Mouse (Mus musculus) gastrocnemius, postnatal 25 days (tissue): ENCODE results near the gene Tspan11. TPM values are rescaled to one million over a fixed set of nuclear protein-coding genes. Genes with fewer than 3 reads are reported as not detected.

Source experiments
- DNase-seq: peaks from one replicate; pipeline ENCODE4 v3.0.0; 2022
- total RNA-seq, 2 experiments: library from RNA; stranded (reverse); gene quantifications; 1 replicate in 1 of 2; 2 replicates in 1 of 2; pipeline ENCODE4 v1.2.3; 2021

The Tspan11 gene
- total RNA-seq, 2 experiments from 2014 or later: 2.3 to 3.3 TPM

DNA sequence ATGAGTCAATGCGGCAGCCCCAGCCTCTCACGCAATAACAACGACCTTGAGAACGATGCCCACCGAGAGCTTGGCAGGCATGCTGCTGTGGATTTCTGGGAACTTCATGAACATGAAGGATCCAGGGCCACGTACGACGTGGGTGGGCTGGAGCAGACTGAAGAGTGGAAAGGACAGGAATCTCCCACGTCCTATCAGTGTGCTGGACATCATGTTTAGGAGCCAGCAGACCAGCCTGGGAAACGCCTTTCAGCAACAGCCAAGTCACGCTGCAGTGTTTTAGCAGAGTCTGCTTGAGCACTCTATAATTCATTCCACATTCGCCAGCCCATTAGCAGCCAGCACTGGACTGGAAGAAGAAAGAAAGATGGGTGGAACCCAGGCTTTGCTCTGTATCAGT lies 10.4 kb upstream of the Tspan11 start:
- peak; percentile 49 for DNase-seq

DNA sequence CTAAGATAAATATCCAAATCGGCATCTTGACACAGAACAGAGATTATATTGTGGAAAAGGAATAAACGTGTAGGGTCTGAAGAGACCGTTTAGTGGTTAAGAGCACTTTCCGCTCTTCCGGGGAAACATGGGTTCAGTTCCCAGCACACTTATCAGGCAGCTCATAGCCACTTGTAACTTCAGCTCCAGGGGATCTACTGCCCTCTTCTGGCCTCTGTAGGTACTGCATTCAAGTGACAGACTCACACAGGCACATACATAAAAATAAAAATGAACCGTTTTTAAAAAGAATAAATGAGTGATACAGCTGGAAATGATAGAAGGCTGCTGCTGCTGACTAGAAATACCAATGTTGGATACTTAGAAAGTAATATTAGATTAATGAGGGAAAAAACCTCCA lies 7.9 kb upstream of the Tspan11 start:
- DNase-seq: no peak

DNA sequence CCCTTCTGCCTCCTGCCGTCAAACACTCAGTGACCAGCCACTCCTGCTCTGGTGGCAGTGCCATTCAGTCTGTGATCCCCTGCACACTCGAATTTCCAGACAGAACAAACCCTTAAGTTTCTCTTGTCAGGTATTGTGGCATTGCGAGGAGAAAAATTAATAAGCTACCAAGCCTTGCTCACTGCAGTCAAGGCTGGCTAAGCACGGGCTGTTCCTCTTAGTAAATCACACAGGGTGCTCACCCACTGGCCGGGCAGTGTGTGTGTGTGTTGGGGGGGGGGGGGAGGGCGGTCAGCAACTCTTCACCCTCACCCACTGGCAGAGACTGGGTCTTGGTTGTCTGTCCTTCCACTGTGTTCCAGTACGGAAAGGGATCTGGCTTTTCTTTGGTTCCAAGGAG lies 473 bp upstream of the Tspan11 start:
- DNase-seq: no peak

DNA sequence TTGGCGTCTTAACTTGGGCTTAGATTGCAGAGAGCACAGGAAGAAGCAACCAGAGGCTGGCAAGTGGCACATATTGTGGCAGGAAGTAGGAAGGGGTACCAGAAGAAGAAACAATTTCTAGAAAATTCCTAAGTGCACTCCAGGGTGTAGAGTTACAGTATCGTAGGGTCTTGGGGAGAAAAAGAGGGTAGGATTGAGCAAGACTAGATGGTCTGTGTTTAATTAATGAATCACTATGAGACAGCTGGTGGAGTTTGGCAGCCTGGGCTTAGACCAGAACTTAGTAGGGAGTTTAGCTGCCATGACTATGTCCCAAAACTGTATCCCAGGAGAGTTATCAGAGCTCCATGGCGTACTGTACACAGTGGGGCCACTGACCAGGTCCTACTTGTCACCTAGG lies 1.2 kb downstream of the Tspan11 start:
- DNase-seq: no peak

DNA sequence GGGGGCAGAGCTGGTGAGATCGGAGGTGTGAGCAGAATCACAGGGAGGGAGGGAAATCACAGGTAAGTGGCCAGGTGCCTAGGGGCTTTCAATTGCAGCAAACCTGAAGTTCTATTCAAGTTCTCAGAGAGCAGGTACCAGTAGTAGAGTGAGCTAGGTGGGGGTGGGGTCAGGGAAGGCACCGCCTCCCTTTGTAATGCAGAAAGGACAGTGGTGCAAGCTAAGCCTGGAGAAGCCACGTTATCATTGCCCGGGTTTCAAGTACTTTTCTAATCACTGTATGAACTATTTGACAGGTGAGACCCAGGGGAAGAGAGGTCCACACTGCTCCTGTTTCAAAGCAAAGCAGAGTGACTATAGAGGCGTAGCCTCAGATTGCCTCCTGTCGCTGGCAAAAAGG lies 6.2 kb downstream of the Tspan11 start:
- no peak for DNase-seq

DNA sequence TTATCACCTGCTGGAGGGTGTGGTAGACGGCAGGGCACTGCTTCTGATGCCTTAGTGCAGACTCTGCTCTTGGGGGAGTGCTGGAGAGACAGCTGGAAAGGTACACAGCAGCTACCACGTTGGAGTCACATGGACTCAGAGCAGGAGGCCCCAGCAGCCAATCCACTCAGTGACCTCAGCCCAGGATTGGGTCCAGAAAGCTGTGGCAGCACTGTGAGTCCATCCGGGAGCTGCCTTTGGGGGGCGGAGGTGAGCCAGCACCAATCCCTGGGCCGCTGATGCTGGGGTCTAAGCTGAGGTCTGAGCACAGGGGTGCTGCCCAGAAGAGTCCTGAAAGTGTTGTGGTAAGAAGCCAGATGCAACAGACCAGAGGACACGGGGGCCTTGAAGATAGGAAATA lies 7.6 kb downstream of the Tspan11 start:
- peak; percentile 36 for DNase-seq

DNA sequence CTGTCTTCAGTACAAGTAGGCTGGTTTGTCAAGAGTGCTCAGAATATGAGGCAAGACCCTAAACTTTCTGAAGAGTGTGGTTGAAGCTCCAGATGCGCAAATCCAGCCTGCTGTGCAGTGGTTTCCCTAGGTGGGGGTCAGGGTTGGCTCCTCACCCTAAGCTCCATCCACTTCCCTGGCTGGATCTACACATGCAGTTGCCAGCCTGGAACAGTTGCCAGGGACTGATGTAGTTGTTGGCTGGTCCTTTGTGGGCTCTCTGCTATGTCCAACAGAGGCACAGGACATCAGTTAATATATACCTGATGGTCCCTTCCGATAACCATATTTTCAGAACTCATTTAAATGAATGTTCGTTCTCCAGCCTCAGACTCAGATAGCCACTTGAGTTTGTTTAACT lies 9.0 kb downstream of the Tspan11 start:
- no peak for DNase-seq

DNA sequence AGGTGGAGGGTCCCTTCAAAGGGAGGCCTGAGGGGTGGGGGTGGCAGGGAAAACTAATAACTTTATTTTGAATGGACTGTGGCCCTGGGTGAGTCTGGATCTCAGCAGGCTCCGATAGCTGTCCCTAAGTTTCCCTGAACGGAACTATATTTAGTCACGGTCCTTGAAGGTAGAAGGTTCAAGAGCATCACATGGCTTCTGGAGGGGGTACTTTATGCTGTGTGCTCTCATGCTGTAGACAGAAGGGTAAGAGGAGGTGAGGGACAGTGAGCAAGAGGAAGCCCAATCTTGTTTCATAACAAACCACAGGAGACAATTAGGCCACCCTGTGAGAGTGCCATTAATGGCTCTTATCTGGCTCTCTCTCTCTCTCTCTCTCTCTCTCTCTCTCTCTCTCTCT lies 10.0 kb downstream of the Tspan11 start:
- no peak for DNase-seq

DNA sequence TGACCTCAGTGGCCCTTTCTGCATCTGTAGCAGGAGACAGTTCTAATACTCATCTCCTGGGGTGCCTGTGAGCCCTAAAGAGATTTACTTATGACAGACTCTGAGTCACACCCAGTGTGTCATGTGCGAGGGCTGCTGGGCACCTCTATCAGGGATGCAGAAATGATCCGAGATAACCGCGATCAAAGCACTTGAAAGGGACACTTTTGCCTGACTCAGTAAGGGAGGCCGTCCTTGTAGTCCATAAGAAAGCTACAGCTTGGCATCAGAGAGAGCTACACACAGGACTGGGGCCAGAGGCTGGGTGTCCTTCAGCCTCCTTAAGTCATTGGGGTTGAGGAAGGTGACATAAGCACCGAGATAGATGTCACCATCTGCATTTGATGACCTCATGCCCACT lies 12.7 kb downstream of the Tspan11 start:
- no peak for DNase-seq

DNA sequence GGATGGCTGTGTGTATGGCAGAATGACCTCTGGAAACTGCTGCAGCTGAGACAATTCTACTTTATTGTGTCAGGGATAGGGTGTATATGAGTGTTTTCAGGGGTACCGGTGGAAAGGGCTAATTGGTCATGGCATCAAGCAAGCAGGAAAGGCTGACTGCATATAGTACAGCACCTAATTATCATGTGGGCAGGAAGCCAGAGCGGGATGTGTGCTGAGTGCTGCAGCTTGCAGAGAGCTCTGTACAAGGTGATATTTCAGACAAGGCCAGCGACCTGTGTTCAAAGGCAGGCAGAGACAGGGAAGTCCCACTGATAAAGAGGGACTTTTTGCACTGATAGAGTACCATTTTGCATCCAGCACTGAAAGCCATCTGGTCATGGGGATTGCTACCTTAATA lies 13.9 kb downstream of the Tspan11 start:
- no peak for DNase-seq

DNA sequence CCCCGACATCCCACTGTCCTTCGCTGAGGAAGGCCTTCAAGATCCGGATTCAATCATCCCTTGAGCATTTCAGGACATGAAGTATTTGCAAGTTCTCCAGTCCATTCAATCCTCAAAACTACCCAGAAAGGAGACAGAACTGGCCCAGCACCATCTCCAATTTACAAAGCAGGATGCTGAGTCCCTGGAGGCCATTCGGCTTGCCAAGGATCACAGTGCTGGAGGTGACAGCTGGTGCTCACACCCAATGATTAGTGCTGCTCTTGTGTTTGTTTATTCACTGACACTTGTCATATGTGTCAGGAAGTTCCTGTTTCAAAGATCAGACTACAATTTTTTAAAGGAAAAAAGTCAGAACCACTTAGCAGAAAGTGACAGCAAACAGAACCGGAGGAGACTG lies 14.3 kb downstream of the Tspan11 start:
- peak; percentile 29 for DNase-seq

DNA sequence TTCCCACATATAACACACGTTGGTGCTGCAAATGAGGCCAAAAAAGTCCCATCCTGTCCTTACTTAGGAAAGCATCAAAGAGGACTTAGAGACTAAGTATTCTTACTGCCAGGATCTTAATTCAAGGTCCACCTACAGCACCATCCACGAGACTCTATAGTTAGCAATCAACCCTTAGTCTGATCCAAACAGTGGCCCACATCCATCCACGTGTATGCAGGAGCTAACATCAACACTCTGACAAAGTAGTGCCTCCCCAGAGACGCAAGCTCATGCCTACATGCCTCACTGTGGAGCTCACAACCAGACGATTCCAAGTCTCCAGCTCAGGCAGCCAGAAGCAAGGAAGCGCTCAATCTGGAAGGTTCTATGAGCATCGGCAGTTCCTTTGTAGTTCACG lies 15.2 kb downstream of the Tspan11 start:
- DNase-seq: no peak

DNA sequence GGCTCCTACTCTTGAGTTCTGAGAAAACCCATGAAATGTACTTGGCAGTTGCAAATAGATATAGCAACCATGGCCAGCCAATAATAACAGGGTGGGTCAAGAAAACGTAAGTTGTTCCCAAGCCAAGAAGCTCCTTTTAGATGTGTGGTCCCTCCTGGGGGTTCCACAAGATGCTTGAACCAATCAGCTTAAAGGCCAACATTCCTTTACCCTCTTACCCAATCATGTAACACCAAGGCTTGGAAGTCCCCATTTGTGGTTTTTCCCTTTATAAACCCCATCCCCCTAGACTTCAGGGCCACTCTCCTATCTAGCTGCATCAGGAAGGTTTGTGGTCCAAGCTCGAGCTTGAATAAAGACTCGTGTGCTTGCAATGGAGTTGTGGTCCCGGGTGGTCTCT lies 23.2 kb downstream of the Tspan11 start:
- DNase-seq: no peak

DNA sequence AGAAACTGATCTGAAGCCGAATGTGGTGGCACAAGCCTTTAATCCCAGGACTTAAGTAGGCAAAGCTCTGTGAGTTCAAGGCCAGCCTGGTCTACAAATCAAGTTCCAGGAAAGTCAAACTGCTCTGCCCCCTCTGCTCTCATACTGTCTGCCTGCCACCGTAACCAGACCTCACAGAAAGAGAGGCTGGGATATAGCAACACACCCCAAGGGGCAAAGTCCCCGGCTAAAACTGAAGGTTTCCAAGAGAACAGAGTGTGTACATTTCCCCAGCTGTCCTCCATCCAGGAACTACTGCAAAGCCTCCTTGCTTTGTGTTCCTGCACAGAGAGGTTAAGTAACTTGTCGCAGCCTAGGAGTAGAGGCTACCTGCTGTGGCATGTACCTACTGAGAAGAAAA lies 24.3 kb downstream of the Tspan11 start:
- DNase-seq: no peak

DNA sequence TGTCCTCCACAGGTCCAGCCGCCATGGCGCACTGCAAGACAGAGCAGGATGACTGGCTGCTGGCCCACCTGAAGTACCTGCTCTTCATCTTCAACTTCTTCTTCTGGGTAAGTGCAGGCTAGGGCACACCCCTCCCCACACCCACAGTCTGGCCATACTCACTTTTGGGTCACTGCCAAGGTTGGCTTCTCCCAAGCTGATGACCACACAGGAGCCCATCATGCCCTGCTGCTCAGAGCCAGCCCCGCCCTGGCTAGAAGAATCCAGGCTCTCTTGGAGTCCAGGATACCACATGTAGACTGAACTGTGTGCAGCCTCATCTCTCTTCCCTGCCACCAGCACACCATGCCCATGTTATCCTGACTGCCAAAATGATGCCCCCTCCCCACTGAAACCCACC lies 25.5 kb downstream of the Tspan11 start:
- DNase-seq: no peak

DNA sequence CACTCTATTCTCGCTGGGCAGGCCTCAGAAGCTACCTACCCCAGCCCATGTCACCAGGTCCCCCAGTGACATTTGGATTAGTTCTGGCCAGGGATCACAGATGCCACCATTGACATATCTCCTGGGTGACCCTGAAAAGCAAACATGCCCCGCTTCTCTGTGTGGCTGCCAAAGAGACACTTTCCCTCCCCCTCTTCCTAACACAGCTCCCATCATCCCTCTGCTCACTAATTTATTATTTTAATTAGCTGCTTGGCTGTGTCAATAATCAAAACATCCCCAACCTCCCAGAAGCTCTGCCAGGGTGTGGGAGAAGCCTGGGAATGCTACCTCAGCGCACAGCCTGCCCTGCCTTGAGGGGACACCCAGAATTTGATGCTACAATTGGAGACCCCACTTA lies 29.6 kb downstream of the Tspan11 start:
- DNase-seq: no peak

DNA sequence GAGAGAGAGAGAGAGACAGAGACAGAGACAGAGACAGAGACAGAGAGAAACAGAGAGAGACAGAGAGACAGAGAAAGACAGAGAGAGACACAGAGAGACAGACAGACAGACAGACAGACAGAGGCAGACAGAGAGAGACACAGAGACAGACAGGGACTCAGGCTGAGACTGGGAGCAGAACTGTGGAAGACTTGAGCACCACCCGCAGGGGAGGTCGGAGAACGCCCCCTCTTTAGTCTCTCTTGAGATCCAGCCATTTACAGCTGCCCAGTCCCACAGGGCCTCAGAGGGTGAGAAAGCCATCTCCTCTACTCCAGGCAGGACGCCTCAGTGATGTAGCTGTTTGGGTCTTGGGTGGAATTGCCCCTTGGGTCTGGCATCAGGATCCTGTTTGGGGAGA lies 30.3 kb downstream of the Tspan11 start:
- DNase-seq: no peak

DNA sequence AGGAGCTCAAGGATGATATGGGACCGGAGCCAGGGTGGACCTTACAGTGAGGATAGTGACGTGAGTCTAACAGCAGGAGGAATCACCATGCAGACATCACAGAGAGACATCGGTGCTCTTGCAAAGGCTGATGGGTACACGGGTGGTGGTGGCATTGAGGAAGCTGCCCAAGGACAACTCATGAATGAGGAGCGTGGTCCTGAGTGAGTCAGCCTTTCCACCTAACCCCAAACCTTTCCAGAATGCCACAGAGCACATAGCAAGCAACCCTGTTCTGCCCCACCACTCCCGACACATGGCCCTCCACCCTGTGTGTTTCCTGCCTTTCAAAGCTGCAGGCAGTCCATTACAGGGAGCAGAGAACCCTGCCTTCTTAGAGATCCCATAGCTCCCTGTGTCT lies 32.1 kb downstream of the Tspan11 start:
- no peak for DNase-seq

DNA sequence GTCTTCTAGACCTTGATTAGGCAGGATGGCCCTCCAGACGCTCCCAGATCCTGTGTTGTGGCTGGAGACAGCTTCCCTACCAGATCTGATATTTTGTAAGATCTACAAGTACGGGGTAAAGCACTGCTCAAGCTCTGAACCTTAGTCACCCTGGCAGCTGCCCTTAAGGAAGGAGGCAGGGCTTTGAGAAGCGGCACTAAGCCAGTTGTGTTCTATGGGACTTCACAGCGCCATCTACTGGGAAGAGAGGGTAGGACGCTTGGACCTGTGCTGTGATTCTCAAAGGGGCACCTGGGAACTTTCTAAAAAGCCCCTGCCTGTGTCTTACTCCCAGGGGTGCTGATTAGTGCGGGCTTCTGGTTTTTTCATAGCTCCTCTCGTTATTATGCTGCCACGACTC lies 33.3 kb downstream of the Tspan11 start:
- DNase-seq: peak; percentile 70

DNA sequence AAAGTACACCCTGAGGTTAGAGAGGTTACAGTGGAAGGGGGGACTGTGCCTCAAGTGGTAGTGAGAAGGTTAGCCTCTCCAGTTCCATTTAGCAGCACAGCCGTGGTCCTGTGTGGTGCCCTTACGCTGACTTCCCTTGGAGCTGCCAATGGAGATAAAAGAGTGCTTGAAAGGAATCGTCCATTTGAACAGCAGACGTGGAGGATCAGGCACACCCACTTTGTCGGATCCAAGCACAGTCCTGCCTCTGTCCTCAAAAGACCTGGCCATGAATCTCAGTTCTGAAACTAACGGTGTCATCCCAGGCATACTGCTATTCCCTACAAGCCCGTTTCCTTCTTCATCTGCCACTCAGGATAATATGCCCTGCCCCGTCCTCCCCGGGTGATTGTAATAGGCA lies 34.6 kb downstream of the Tspan11 start:
- DNase-seq: no peak

DNA sequence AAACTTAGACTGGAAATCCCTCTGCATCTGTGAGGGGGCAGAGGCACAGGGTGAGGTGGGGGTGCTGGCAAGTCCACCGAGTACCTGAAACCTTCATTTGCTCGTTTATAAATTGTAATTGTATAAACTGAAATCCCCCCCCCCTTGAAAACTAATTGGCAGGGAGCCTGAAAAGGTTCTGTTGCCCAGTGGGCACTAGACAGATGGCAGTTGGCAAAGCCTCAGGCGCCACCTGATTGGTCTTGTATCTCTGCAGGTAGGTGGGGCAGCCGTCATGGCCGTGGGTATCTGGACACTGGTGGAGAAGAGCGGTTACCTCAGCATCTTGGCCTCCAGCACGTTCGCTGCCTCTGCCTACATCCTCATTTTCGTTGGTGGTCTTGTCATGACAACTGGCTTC lies 35.9 kb downstream of the Tspan11 start:
- no peak for DNase-seq

DNA sequence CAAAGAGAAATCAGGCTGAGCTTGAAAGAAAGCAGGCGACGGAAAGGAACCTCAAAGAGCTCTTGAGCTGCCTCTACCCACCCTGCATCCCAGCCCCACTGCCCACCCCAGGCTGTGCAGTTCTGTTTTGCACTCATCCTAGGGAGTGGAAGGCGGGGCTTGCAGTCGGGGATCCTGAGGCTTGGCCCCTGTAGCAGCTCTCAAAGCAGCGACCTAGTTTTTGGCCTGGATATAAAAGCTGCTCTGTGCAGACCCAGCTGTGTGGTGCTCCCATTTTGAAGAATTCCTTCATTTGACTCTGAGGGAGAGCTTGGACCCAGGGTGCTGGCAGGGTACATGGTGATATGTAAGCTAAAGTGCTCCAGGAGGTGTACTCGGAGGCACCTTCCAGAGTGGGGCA lies 37.4 kb downstream of the Tspan11 start:
- DNase-seq: no peak

DNA sequence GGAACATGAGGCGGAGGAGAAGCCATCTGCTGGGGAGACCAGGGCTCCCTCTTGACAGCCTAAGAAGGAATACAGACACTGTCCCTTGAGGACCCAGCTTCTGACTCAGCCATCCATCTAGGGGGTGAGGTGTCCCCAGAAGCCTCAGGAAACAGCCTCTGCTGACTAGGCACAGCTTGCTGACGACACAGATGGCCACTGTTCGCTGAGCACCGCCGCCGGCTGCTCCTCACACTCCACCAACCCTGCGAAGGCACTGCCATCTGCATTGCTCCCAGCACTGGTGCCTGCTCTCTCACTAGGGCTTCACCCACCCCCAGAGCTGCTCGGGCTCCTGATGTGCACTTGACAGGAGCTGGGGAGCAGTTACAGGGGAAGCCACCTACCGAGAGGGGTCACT lies 38.5 kb downstream of the Tspan11 start:
- DNase-seq: no peak

DNA sequence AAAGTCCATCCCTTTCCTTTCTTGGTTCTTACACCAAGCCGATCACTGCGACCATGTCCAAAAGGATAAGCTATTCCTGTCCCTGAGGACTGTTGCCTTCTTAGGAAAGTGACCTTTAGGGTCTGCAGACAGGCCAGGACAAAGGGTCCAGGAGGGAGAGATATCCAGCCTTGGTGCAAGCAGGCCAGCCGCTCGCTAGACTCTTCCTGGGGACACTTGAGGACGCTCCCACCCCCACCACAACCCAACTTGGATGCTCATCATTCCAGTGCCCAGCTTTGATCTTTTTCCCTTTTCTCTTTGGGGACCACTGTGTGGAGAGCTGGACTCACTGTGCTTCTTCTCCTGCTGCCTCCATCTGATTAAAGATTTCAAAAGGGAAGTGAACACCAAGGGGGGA lies 41.3 kb downstream of the Tspan11 start:
- no peak for DNase-seq

DNA sequence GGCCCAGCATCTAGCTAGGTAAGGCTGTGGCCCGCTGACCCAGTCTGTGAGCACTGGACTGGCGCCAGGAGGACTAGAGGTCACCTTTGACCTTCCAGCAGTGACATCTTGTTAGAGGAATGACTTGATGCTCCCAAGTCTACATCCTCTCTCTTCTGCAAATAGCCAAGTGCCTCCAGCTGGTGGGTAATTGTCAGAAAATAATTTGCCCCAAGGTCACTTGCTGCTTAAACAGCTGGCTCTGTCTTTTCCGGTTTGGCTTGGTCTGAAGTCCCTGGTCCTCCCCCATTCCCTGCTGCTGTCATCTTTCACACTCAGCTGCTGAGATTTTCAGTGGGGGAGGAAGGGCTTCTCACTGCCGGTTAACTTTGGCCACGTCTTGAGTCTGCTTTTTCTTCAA lies 45.3 kb downstream of the Tspan11 start:
- peak; percentile 52 for DNase-seq

DNA sequence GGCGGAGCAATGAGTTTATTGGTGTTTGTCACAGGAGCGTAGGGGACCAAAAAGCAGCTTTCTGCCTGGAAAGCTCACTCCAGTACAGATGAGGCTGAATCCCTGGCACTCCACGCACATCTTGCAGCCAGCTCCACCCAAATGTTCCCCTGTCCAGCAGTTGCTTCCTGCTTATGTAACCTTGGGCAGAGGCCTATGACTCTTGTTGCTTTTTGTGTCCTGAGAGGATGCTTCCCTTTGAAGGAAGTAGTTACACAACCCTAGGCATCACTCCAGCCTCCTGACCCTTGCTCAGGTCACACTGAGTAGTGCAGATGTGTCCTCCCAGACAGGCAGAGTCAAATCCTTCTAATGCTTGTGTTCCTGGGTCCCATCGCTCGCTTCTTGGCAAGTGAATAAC lies 46.5 kb downstream of the Tspan11 start:
- DNase-seq: peak; percentile 83
